Mouse (Mus musculus) forebrain, embryonic 16.5 days (tissue): ENCODE results near the gene Shb. TPM values are rescaled to one million over a fixed set of nuclear protein-coding genes. Genes with fewer than 3 reads are reported as not detected.
"Not testable (repeated sequence)": the region's sequence is repeated elsewhere in the genome, so short reads cannot be mapped to it uniquely, and the experiment has no call there.

ENCODE experiments used
- ATAC-seq: fragments of 200-750 bp; cut with Nextera tagmentation; 2 replicates; pipeline ENCODE4 v1.8.0; 2017; ENCODE audit warnings: mild to moderate bottlenecking, moderate library complexity
- H3K27ac ChIP-seq: fragments of 300-500 bp; sonication (generic); 2 replicates; pipeline ENCODE4 v1.5.1; 2014; ENCODE audit warnings: low read length, control low read depth
- H3K27me3 ChIP-seq: fragments of 300-500 bp; sonication (generic); replicated peaks from 2 replicates; pipeline ENCODE4 v1.6.1; 2014; ENCODE audit warnings: low read length; ENCODE audit not compliant: control insufficient read depth, insufficient read depth
- H3K36me3 ChIP-seq: fragments of 300-500 bp; sonication (generic); 2 replicates; pipeline ENCODE4 v1.6.1; 2014; ENCODE audit not compliant: control insufficient read depth, insufficient read depth
- H3K4me1 ChIP-seq: fragments of 300-500 bp; sonication (generic); replicated peaks from 2 replicates; pipeline ENCODE4 v1.6.1; 2014; ENCODE audit warnings: low read length; ENCODE audit not compliant: control insufficient read depth, insufficient read depth
- H3K4me2 ChIP-seq: fragments of 300-500 bp; sonication (generic); 2 replicates; pipeline ENCODE4 v1.6.1; 2014; ENCODE audit warnings: mild to moderate bottlenecking, low read length, control low read depth
- H3K4me3 ChIP-seq: fragments of 300-500 bp; sonication (generic); replicated peaks from 2 replicates; pipeline ENCODE4 v1.5.1; 2014; ENCODE audit warnings: mild to moderate bottlenecking, low read length, control low read depth
- H3K9ac ChIP-seq: fragments of 300-500 bp; sonication (generic); replicated peaks from 2 replicates; pipeline ENCODE4 v1.6.1; 2014; ENCODE audit warnings: low read depth, low read length, control low read depth
- H3K9me3 ChIP-seq: fragments of 300-500 bp; sonication (generic); 2 replicates; pipeline ENCODE4 v1.6.1; 2016; ENCODE audit warnings: low read length; ENCODE audit not compliant: control insufficient read depth
- WGBS: fragments of 180-500 bp; shearing (Covaris S2); extraction: QIAGEN DNeasy Blood & Tissue Kit; methylation state at CpG from one replicate; pipeline ENCODE4 v1.1.7; 2014; 5-methylcytosine and 5-hydroxymethylcytosine counted together
- polyA plus RNA-seq: library from polyadenylated mRNA; unstranded; fragments of >200 nt; fragmentation: Nextera tagmentation; extraction: Ambion mirVana; gene quantifications from 2 replicates; pipeline ENCODE4 v1.2.1, GENCODE M21; 2015

The Shb gene
- polyA plus RNA-seq, 1 experiment from 2014 or later: 5.8 TPM

DNA sequence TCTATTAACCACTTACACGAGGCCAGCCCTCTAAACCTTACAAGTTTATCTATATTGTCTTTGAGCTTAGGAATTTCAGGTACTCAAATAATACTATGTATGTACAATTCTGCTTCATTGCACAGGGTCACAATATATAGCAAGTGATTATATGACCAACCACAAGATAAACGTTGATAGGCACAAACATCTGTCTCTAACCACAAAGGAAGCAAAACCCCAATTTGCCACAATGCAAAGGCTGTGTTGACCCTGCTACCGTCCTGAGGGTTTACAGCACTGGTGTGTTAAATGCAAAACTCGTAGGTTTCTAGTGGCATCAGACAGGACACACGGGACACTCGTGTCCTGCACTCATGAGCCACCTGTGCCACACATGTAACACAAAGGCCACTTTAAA lies 136.1 kb downstream of the Shb start:
- H3K4me2 ChIP-seq, H3K9me3 ChIP-seq, H3K4me3 ChIP-seq, H3K9ac ChIP-seq, H3K4me1 ChIP-seq, H3K27ac ChIP-seq, H3K27me3 ChIP-seq, ATAC-seq: not testable (repeated sequence)
- peaks cover 25% of the 10 kb centered on the region for H3K36me3 ChIP-seq
- WGBS: 83% methylated on average over 5 of the region's 6 CpGs

- no peak for ATAC-seq
- Histone ChIP-seq H3K27ac (no peak overlapping the region), H3K4me1 (no peaks in the 10 kb centered on the region), H3K4me3 (no peak overlapping the region), H3K9ac (no peak overlapping the region), H3K9me3 (no peaks in the 10 kb centered on the region), H3K4me2 (no peak overlapping the region), H3K27me3 (no peaks in the 10 kb centered on the region), H3K36me3 (peaks cover 9% of the 10 kb centered on the region; the same call in 1 of the 2 replicates)
- 79% methylated on average over 5 of the region's 5 CpGs for WGBS
Observed at GRCm38 (mm10) chr4:45393658-45394057, 138.6 kb downstream of the Shb start.

- no peak overlapping the region for H3K27ac ChIP-seq
- no peaks in the 10 kb centered on the region for H3K27me3 ChIP-seq
- no peak overlapping the region for H3K4me3 ChIP-seq
- no peaks in the 10 kb centered on the region for H3K9me3 ChIP-seq
- H3K9ac ChIP-seq: no peak overlapping the region
- 81% methylated on average over 8 of the region's 8 CpGs for WGBS
- no peaks in the 10 kb centered on the region for H3K4me1 ChIP-seq
- no peak overlapping the region for H3K4me2 ChIP-seq
- ATAC-seq: no peak
- H3K36me3 ChIP-seq: peaks cover 6% of the 10 kb centered on the region; the same call in 1 of the 2 replicates
Observed at GRCm38 (mm10) chr4:45392994-45393393, 139.3 kb downstream of the Shb start.

DNA sequence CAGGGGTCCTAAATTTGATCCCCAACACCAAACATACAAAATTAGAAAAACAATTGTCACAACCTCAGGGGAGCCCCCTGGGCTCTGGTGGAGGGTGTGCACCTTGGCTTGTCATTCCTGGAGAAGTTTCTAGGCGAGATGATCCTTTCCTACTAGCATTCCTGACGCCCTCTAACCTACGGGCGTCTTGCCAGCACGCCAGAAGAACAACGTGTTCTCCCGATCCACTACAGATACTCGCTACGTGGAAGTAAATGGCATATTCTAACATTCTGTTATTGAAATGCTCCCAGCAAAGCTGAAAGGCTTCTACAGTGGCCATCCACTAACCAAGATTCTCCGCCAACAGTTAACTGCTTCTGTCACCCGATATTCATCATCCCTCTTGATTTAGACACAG lies 139.7 kb downstream of the Shb start:
- no peaks in the 10 kb centered on the region for H3K27me3 ChIP-seq
- no peak for ATAC-seq
- H3K9me3 ChIP-seq: no peaks in the 10 kb centered on the region
- H3K4me1 ChIP-seq: no peaks in the 10 kb centered on the region
- peaks cover 5% of the 10 kb centered on the region; the same call in 1 of the 2 replicates for H3K36me3 ChIP-seq
- H3K4me2 ChIP-seq: no peak overlapping the region
- no peak overlapping the region for H3K4me3 ChIP-seq
- no peak overlapping the region for H3K27ac ChIP-seq
- 77% methylated on average over 11 of the region's 11 CpGs for WGBS
- H3K9ac ChIP-seq: no peak overlapping the region

- Histone ChIP-seq H3K4me1 (no peaks in the 10 kb centered on the region), H3K27me3 (no peaks in the 10 kb centered on the region), H3K36me3 (peaks cover 3% of the 10 kb centered on the region; the same call in 1 of the 2 replicates), H3K9ac (no peak overlapping the region), H3K4me2 (no peak overlapping the region), H3K4me3 (no peak overlapping the region), H3K9me3 (no peaks in the 10 kb centered on the region), H3K27ac (no peak overlapping the region)
- 76% methylated on average over 4 of the region's 4 CpGs for WGBS
- ATAC-seq: no peak
Observed at GRCm38 (mm10) chr4:45392099-45392498, 140.2 kb downstream of the Shb start.

DNA sequence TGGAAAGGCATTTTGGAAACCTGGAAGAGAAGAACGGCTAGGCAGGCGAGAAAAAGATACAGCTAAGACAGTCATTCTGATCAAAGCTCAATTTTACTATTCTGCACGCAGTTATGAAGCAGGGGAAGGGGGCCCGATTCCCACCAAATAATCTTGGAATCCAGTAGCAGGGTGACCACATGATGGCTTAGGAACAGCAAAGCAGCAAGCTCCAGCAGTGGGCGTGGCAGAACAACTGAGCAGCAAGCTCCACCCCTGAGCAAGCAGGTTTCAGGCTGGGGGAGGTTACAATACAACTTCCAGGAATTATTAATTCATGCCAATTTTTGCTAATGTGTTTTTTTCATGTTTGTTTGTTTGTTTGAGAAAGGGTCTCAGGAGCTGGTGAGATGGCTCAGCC lies 145.0 kb downstream of the Shb start:
- H3K9me3 ChIP-seq, H3K27me3 ChIP-seq, H3K36me3 ChIP-seq, H3K27ac ChIP-seq, H3K9ac ChIP-seq, H3K4me1 ChIP-seq, ATAC-seq, H3K4me2 ChIP-seq, H3K4me3 ChIP-seq: not testable (repeated sequence)
- WGBS: 93% methylated on average over 5 of the region's 5 CpGs

DNA sequence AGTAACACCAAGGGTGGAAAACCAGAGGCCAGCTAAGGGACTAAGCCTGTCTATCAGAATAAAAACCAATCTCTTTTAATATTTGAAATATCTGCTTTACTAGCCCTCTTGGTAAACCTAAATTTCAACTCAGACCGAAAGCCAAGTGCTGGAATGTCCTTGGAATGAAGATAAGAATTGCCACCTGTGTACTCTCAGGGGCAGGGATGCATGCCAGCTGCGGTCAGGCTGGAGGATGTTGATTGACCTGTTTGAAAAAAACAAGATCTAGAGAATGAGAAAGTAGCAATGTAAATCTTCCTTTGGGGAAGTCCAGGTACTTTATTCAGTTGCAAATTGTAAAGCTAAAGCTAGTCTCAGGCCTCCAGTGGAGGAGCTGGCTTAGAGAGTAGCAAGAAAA lies 150.1 kb downstream of the Shb start:
- H3K4me2 ChIP-seq, H3K4me3 ChIP-seq, H3K4me1 ChIP-seq, H3K27ac ChIP-seq, ATAC-seq, H3K9me3 ChIP-seq, H3K9ac ChIP-seq, H3K36me3 ChIP-seq, H3K27me3 ChIP-seq: not testable (repeated sequence)
- 86% methylated on average over 2 of the region's 2 CpGs for WGBS

DNA sequence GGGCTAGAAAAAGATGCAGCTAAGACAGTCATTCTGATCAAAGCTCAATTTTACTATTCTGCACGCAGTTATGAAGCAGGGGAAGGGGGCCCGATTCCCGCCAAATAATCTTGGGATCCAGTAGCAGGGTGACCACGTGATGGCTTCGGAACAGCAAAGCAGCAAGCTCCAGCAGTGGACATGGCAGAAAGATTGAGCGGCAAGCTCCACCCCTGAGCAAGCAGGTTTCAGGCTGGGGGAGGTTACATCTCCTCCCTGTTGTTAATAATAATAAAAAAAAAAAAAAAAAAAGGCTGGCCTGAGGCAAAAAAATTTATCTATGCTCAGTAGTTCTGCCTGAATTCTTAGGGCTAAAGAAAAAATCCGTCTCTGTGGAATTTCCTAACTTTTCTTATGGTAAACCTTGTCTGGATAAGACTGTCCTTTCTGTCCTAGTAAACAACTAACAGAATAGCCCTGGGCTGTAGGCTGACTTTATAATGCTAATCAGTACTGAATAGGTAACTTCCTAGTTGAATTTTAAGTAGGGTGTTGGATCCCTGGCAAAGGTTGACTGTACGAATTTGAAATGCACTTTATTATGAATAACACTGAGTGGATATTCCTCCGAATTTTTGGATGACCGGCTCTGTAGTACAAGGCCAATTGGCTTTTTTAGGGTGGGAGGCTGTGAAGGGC lies 151.2 kb downstream of the Shb start:
- not testable (repeated sequence) for H3K9ac ChIP-seq, H3K4me1 ChIP-seq, H3K36me3 ChIP-seq, H3K27me3 ChIP-seq, H3K9me3 ChIP-seq, H3K27ac ChIP-seq, H3K4me3 ChIP-seq, ATAC-seq, H3K4me2 ChIP-seq
- 77% methylated on average over 10 of the region's 10 CpGs for WGBS

DNA sequence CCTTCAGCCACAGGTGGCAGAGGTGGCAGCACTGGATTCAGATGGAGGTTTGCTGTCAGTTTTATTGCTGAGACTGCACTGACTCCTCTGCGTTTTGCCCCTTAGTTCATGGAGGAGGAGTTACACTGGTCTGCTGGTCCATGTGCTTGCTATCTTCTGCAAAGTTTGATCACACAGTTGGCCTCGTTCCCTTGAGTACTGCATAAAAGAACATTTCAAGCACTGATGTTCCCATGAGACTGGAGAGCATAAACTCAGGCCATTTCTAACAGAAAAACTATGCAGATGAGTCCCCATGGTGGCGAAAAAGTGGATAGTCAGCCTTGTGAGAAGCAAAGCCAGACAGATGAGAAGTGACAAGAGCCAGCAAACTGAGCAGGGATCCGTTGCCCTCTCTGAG lies 155.7 kb downstream of the Shb start:
- no peak overlapping the region for H3K4me2 ChIP-seq
- H3K9ac ChIP-seq: no peak overlapping the region
- WGBS: 82% methylated on average over 4 of the region's 4 CpGs
- H3K36me3 ChIP-seq: peaks cover 22% of the 10 kb centered on the region
- no peak for ATAC-seq
- H3K9me3 ChIP-seq: no peaks in the 10 kb centered on the region
- no peak overlapping the region for H3K4me3 ChIP-seq
- no peaks in the 10 kb centered on the region for H3K27me3 ChIP-seq
- no peaks in the 10 kb centered on the region for H3K4me1 ChIP-seq
- no peak overlapping the region for H3K27ac ChIP-seq

GRCm38 (mm10) chr4:45374879-45375278 lies 157.4 kb downstream of the Shb start:
- Histone ChIP-seq H3K4me3 (no peak overlapping the region), H3K36me3 (peaks cover 25% of the 10 kb centered on the region), H3K9me3 (no peaks in the 10 kb centered on the region), H3K27me3 (no peaks in the 10 kb centered on the region), H3K27ac (no peak overlapping the region), H3K4me1 (no peaks in the 10 kb centered on the region), H3K4me2 (no peak overlapping the region), H3K9ac (no peak overlapping the region)
- ATAC-seq: no peak
- 90% methylated on average over 5 of the region's 5 CpGs for WGBS
